Mouse (Mus musculus) mature B cell (primary cell): Measurements from ENCODE around the gene Gtf2f2.

Source experiments
- in situ Hi-C: fragments of 300-500 bp; cut with MboI; formaldehyde crosslinking; loops from 2 replicates; pipeline ENCODE4 v1.14.3; 2019

Gene Gtf2f2

DNA sequence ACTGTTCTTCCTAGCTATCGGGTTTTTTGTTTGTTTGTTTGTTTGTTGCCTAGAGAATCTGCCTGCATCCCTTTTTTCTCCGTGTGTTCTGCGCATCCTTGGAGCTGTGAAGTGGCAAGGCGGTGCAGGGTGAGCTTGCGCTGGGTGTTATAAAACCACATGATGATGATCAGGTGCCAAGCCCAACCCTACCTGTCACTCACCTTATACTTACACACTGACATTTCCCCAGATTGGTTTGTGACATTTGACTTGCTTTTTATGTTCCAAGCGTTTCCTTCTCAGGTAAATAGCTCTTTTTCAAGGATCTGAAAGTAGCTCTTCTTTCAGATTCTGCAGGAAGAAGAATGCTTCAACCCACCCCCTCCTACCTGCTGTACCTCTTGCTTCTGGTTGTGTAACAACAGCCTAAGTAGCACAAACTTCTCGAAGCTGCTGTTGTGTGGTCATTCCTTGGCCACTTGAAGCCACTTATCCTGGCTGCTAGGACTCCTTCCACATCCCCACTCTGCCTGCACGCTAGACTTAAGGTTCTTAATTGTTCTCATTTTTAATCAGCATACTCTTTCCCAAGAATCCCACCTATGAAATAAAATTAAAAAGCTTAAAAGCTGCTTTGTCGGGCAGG is 143.8 kb downstream of the Gtf2f2 start:
- in situ Hi-C loops = no loop called here

DNA sequence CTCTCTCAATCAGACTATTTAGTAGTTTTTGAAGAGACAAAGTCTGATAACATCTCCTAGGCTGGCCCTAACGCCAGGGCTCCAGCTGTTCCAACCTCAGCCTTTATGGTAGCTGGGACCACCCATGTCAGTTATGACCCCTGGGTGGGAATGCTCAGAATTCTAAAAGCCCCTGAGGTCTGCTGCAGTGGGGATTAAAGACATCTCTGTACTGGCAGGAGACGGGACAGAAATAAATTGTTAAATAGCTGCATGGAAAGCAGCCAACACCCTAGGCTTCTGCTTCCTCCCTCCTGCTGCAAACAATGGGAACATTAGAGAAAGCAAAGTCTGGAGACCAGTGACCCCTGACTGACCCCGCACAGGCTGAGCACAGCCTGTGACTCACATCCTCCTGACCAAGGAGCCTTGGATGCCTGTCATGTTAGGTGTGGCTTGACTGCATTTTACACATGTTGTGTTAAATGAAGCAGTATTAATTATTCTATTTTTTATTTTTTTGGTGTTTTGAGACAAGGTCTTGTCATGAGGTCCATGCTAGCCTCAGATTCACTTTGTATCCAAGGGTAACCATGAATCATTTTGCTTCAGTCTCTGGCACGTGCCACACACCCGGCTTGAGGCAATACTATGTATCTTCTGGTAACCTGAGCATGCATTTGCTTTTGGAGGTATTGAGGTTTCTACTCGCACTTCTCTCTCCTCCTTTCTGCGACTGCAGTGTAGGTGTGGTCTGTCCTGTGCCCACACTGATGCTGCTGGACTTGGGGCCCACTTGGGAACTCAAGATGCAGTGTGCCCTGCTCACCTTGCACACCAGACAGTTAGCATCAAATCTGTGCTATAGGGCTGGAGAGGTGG is 146.9 kb downstream of the Gtf2f2 start:
- in situ Hi-C loops = no loop called here

GRCm38 (mm10) chr14:75862701-75863100 is 148.0 kb downstream of the Gtf2f2 start:
- in situ Hi-C loops = no loop called here

- in situ Hi-C loops = no loop called here
Observed at GRCm38 (mm10) chr14:75859619-75860018, 151.0 kb downstream of the Gtf2f2 start.

DNA sequence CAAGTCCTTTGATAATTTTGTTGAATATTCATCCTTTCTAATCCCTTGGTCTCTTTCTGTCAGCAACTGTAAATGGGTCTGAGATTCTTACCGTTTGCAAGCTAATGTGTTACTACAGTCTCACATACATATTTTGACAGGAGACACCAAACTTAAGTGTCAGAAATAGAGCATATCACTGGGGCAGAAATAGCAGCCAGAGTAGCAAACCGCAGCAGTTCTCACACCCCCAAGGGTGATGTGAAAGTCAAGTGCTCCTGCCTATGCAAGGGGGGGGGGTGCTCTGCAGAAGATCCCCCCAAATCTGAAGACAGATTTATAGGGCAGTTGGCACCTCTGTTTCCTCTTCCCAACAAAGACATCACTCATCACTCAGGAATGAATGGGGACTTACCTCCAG is 152.5 kb downstream of the Gtf2f2 start:
- in situ Hi-C loops = no loop called here

GRCm38 (mm10) chr14:75855263-75855992 is 155.2 kb downstream of the Gtf2f2 start:
- in situ Hi-C loops = no loop called here

DNA sequence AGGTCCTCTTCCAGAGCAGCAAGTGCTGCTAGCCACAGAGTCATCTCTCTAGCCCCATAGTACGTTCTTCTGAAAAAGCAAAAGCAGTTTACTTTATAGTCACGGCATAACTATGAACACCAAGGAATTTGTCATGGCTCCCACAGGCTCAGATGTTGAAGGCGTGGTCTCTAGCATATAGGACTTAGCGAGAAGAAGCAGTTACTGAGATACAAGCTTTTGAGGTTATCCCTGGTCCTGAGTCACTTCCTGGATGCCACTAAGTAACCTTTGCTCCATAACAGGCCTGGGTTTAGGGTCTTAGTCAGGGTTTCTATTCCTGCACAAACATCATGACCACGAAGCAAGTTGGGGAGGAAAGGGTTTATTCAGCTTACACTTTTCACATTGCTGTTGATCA is 158.6 kb downstream of the Gtf2f2 start:
- in situ Hi-C loops = no loop called here

GRCm38 (mm10) chr14:75850819-75851218 is 159.8 kb downstream of the Gtf2f2 start:
- in situ Hi-C loops = no loop called here

- in situ Hi-C loops = no loop called here
Observed at GRCm38 (mm10) chr14:75849842-75850568, 160.7 kb downstream of the Gtf2f2 start.

- in situ Hi-C loops = no loop called here
Observed at GRCm38 (mm10) chr14:75849236-75849635, 161.4 kb downstream of the Gtf2f2 start.

GRCm38 (mm10) chr14:75848482-75848881 is 162.2 kb downstream of the Gtf2f2 start:
- in situ Hi-C loops = no loop called here

GRCm38 (mm10) chr14:75847669-75848068 is 163.0 kb downstream of the Gtf2f2 start:
- in situ Hi-C loops = no loop called here
